ENCODE assay signal across 21 mouse cellular contexts in genomic region chr19:30136308-30136707, GRCm38 (mm10). TPM values are rescaled to one million over a fixed set of nuclear protein-coding genes. Genes with fewer than 3 reads are reported as not detected.
DNase-seq lines count a peak whose midpoint lies in the region; ATAC-seq and TF ChIP-seq lines count a peak whose summit lies in the region.
"Had no signal": no experiment of that assay in that cellular context is flagged by ENCODE, and none has a peak within 500 bp of the region (broad histone marks: within the 10 kb centered on the region; RNA-seq: fewer than 3 reads in every experiment).

No protein-coding gene starts in this region.

- H3K79me2 ChIP-seq in myocyte (ENCODE audit: control insufficient read depth, insufficient read depth): no peaks in the 10 kb centered on the region

- WGBS in lung, embryonic 14.5 days: 46% methylated on average over 1 of the region's 1 CpGs

- TF ChIP-seq POLR2A in myocyte (IDR thresholded peaks at IDR 0.05; ENCODE audit: insufficient read length, low read depth): no peak

- H3K9ac ChIP-seq in lung, embryonic 14.5 days: no peak overlapping the region
- H3K9ac ChIP-seq: forebrain, embryonic 13.5 days; forebrain, postnatal 0 days; heart, embryonic 15.5 days; hindbrain, embryonic 13.5 days had no signal

- no peak overlapping the region for H3K4me3 ChIP-seq in lung, embryonic 14.5 days (ENCODE audit: low read depth, low read length)
- H3K4me3 ChIP-seq in myocyte: no peak overlapping the region
- H3K4me3 ChIP-seq: embryonic facial prominence, embryonic 10.5 days; forebrain, embryonic 13.5 days; heart, adult 2 months; heart, embryonic 15.5 days; hindbrain, embryonic 13.5 days had no signal

- DNase-seq in lung, embryonic 14.5 days: peak; percentile 54
- no peak for DNase-seq in lung, adult 18-20 months
- DNase-seq in MN1 (ENCODE audit: low spot score): peak; percentile 35
- peak; percentile 40 for DNase-seq in lung, postnatal 10 days
- DNase-seq in retina, embryonic 14.5 days (ENCODE audit: low spot score): no peak
- DNase-seq: adrenal gland, postnatal 14 days; cerebellum, adult 2 months; cerebellum, postnatal 10 days; forebrain, postnatal 0 days; gastrocnemius, postnatal 14 days; heart, adult 2 months; heart, postnatal 14 days had no signal

- H3K27me3 ChIP-seq in lung, embryonic 14.5 days (ENCODE audit: insufficient read depth, low read length): no peaks in the 10 kb centered on the region
- H3K27me3 ChIP-seq in myocyte (ENCODE audit: control insufficient read depth, insufficient read depth, insufficient read length): no peaks in the 10 kb centered on the region
- H3K27me3 ChIP-seq: CH12.LX; forebrain, embryonic 13.5 days; heart, embryonic 15.5 days; hindbrain, embryonic 13.5 days had no signal

- H3K27ac ChIP-seq in lung, embryonic 14.5 days (ENCODE audit: low read depth): no peak overlapping the region
- H3K27ac ChIP-seq: embryonic facial prominence, embryonic 10.5 days; forebrain, embryonic 13.5 days; heart, adult 2 months; heart, embryonic 15.5 days; hindbrain, embryonic 13.5 days; hindbrain, postnatal 0 days had no signal

- no peaks in the 10 kb centered on the region for H3K9me3 ChIP-seq in lung, embryonic 14.5 days (ENCODE audit: low read depth, low read length)
- H3K9me3 ChIP-seq: embryonic facial prominence, embryonic 10.5 days; forebrain, embryonic 13.5 days; heart, embryonic 15.5 days; hindbrain, embryonic 13.5 days had no signal

- no peak overlapping the region for H3ac ChIP-seq in myocyte (ENCODE audit: control insufficient read depth, insufficient read length)

- no peaks in the 10 kb centered on the region for H3K4me1 ChIP-seq in lung, embryonic 14.5 days (ENCODE audit: insufficient read depth)
- H3K4me1 ChIP-seq: embryonic facial prominence, embryonic 10.5 days; forebrain, embryonic 13.5 days; heart, embryonic 15.5 days; hindbrain, embryonic 13.5 days had no signal

- no peaks in the 10 kb centered on the region for H3K36me3 ChIP-seq in lung, embryonic 14.5 days (ENCODE audit: insufficient read depth)
- no peaks in the 10 kb centered on the region for H3K36me3 ChIP-seq in myocyte (ENCODE audit: control insufficient read depth, insufficient read depth)
- H3K36me3 ChIP-seq: heart, embryonic 15.5 days had no signal

- H3K4me2 ChIP-seq in lung, embryonic 14.5 days: no peak overlapping the region
- peak overlapping the region; percentile 57 for H3K4me2 ChIP-seq in myocyte (ENCODE audit: low read depth)
- H3K4me2 ChIP-seq: forebrain, embryonic 13.5 days; heart, embryonic 11.5 days; heart, embryonic 15.5 days; hindbrain, embryonic 13.5 days had no signal

- peak; percentile 66 for ATAC-seq in lung, embryonic 14.5 days (ENCODE audit: insufficient read depth)
- ATAC-seq in inflammation-experienced regulatory T-cells, adult 6 months: no peak
- ATAC-seq: forebrain, embryonic 13.5 days; forebrain, postnatal 0 days; hindbrain, postnatal 0 days had no signal

- no peak for TF ChIP-seq CTCF in lung, embryonic 14.5 days (IDR thresholded peaks at IDR 0.05; ENCODE audit: low read depth)

TF ChIP-seq in myocyte, 11 proteins besides CTCF, POLR2A, EP300 and RAD21:
- TF ChIP-seq REST (IDR thresholded peaks at IDR 0.05; ENCODE audit: insufficient read depth, insufficient read length) (no peak), SRF (IDR thresholded peaks at IDR 0.05; ENCODE audit: control insufficient read depth, insufficient read length, low read depth) (no peak), TCF12 (IDR thresholded peaks at IDR 0.05; ENCODE audit: insufficient read depth, poor library complexity, severe bottlenecking) (no peak), TCF3 (IDR thresholded peaks at IDR 0.05; ENCODE audit: insufficient read length, low read depth) (no peak), MYOG (IDR thresholded peaks at IDR 0.05; ENCODE audit: control insufficient read depth in 1 of 3, insufficient read depth in 1 of 3, insufficient read length in 2 of 3, low read depth in 2 of 3) (no peak), POLR2AphosphoS2 (IDR thresholded peaks at IDR 0.05; ENCODE audit: insufficient read length, low read depth) (no peak), MAX (IDR thresholded peaks at IDR 0.05; ENCODE audit: low read depth) (no peak), E2F4 (IDR thresholded peaks at IDR 0.05; ENCODE audit: insufficient read depth) (no peak), CEBPB (IDR thresholded peaks at IDR 0.05; ENCODE audit: insufficient read depth, poor library complexity, severe bottlenecking) (no peak), MYOD1 (IDR thresholded peaks at IDR 0.05; ENCODE audit: control insufficient read depth in 1 of 3, insufficient read length in 2 of 3, low read depth in 2 of 3) (no peak), USF1 (IDR thresholded peaks at IDR 0.05; ENCODE audit: low read depth) (no peak)

RNA-seq across cellular contexts. Expression of gene Gldc, which starts 38.9 kb away (rescaled TPM):
- 0.83 and 1.0 TPM in 2 replicates for polyA plus RNA-seq in lung, embryonic 14.5 days (2014; fragmentation: Nextera tagmentation; extraction: Ambion mirVana)
- polyA plus RNA-seq in myocyte (2012; fragmentation: generic; extraction: Trizol): 1.1 TPM
- polyA plus RNA-seq in inflammation-experienced regulatory T-cells, adult 6 months (2017; shearing (Covaris generic)): under 1 TPM in 2 of 3 experiments, not detected in 1; 0.39 to 0.44 TPM

Comparison
In these comparisons a context has a peak if more than half of its experiments do, and no peak if none do; other contexts are left out.
1. DNase-seq: peak in lung, embryonic 14.5 days (single experiment), MN1 (single experiment) and lung, postnatal 10 days (single experiment); none in lung, adult 18-20 months (0 of 2) and retina, embryonic 14.5 days (single experiment).